Mouse (Mus musculus): ENCODE data around the gene Cypt1.

Cypt1 gene

DNA sequence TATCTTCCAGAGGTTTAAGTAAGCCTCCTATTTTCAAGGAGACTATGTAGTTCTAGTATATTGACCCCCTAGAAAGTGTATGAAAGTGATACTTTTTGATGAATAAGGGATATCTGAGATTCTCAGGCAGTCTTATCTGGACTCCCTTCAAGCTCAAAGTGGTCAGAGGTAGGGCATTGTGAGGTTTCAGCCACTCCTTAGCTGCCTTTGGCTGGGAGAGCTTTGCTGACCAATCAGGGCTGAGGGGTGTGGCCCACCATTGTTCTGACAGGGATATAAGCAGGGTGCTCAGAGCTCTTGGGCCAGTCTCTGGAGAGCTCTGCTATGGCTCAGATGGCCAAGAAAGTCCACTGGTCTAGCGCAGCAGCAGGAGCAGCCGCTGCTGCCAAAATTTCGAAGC is at the start of gene Cypt1:
Cypt1 (plus strand) TSS at position 301 of the 400 bp plus-strand sequence.
- no peak for DNase-seq

DNA sequence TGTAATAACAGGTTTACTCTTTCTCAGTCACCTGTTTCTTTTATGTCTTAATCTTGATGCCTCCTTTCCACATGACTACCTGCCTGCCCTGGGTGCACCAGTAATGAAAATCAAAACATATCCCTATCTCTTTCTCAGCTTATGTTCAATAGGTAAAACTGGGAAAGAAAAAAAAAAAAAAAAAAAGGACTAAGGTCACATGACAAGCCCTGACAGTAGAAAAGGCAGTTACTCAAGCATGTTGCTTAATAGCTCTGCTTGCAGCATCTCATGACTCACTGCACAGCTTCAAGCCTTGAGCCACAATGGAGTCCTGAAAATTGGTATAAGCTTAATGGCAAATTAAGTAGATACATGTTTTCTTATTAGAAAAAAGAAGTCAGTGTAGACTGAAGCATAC is 24.1 kb downstream of the Cypt1 start:
- no peak for DNase-seq

DNA sequence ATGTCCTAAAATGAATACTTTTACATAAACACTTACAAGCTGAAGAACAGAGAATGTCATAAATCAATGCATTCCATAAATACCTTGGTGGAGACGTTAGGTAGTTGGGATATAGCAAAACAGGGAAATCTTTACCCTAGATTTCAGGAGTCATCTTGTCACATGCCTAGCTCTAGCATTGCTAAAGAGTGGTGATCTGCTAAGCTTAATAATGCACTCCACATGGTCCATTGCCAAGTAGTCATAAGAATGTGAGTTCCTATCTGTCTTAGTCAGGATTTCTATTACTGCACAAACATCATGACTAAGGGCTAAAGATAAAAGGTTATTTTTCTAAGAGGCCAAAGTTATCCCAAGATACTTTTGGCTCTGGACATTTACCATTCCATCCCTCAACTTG is 34.4 kb downstream of the Cypt1 start:
- DNase-seq = no peak

DNA sequence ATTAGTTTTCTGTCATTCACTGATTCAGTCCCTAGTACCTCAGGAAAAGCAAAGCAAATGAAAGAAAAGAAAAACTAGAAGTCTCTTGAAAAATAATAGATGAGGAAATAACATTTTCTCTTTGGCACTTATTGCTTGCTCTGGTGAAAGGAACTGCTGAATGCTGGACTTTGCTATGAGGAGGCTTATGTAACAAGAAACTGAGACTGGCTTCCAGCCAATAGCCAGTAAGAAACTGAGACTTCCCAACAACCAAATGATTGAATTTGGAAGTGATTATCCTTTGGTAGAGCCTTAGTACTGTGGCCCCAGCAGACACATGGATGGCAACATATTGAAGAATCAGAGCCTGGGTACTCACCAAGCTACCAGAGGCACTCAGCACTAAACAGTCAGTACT is 35.8 kb downstream of the Cypt1 start:
- no peak for DNase-seq

All from cerebellum, adult 11 months (tissue).